Mouse (Mus musculus): ENCODE results near the gene Nanp.

- TF ChIP-seq CTCF (IDR thresholded peaks at IDR 0.05; ENCODE audit: borderline replicate concordance, extremely low read depth, insufficient read depth, insufficient read length) = no peak
- TF ChIP-seq POLR2A (IDR thresholded peaks at IDR 0.05; ENCODE audit: borderline replicate concordance, extremely low read depth, insufficient read depth, insufficient read length, poor library complexity, severe bottlenecking) = no peak
These were observed 40.2 kb downstream of the Nanp start for GRCm38 (mm10) chr2:150999021-150999420.

Data from brain, embryonic 14.5 days (tissue).